Mouse (Mus musculus) frontal cortex, postnatal 14 days (tissue): ENCODE measurements around the gene Trim63.
"Not testable (repeated sequence)": the region's sequence is repeated elsewhere in the genome, so short reads cannot be mapped to it uniquely, and the experiment has no call there.

Experiments used
- DNase-seq, 2 experiments: peaks; one replicate each; pipeline ENCODE4 v3.0.0; 2022; ENCODE audit warnings: low spot score in 2 of 2

The Trim63 gene

GRCm38 (mm10) chr4:134341231-134341630 lies 26.3 kb downstream of the Trim63 start:
- not testable (repeated sequence) for DNase-seq

DNA sequence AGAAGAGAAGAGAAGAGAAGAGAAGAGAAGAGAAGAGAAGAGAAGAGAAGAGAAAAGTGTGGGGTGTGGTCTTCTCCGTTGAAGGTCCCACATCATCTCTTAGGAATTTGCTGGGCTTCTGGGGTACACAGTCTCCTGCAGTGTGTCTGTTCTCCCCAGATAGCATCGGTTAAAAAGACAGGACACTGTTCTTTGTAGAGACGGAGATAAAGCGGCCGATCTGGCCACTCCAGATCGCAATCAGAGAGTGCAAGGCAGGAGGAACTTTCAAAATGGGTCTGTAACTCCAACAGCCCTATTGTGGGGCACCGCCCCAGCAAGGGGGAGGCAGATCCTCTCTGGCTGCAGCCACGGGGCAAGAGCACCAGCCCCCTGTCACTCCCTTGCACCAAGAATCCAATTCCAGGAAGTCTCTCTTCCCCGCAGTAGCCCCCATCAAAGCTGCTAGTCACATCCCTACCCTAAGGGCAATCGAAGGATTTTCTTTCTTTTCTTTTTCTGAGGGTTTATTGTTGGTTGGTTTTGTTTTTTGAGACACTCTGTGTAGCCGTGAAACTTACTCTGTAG lies 27.4 kb downstream of the Trim63 start:
- no peak for DNase-seq

GRCm38 (mm10) chr4:134343071-134344031 lies 28.4 kb downstream of the Trim63 start, which contains the start of gene Slc30a2:
Gene Slc30a2, plus strand, starts transcription at chr4:134343181.
- DNase-seq = no peak

- DNase-seq = no peak
Measured at GRCm38 (mm10) chr4:134344620-134345019, 29.7 kb downstream of the Trim63 start.

GRCm38 (mm10) chr4:134345802-134346201 lies 30.9 kb downstream of the Trim63 start:
- no peak for DNase-seq

DNA sequence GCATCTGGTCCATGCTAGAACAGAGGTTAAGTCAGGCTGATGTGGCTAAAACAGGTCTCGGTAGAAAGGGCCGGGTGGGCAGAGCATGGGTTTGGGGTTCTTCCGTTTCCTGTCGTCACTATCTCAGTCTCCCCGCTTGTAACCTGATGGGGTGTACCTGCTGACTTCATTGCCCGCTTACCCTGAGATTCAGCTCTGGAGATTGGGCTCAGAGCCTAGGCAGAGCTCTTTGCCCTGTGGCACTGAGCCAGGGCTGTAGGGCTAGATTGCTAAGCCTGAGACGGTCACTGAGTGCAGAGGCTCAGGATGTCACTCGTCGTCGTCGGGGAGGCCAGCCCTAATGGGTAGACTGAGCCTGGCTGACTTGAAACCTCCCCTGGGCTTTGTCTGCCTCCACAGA lies 33.2 kb downstream of the Trim63 start:
- DNase-seq = no peak

GRCm38 (mm10) chr4:134348545-134348944 lies 33.6 kb downstream of the Trim63 start:
- no peak for DNase-seq

- DNase-seq = no peak
Measured at GRCm38 (mm10) chr4:134349829-134350228, 34.9 kb downstream of the Trim63 start.

GRCm38 (mm10) chr4:134350641-134351040 lies 35.7 kb downstream of the Trim63 start:
- DNase-seq = no peak

DNA sequence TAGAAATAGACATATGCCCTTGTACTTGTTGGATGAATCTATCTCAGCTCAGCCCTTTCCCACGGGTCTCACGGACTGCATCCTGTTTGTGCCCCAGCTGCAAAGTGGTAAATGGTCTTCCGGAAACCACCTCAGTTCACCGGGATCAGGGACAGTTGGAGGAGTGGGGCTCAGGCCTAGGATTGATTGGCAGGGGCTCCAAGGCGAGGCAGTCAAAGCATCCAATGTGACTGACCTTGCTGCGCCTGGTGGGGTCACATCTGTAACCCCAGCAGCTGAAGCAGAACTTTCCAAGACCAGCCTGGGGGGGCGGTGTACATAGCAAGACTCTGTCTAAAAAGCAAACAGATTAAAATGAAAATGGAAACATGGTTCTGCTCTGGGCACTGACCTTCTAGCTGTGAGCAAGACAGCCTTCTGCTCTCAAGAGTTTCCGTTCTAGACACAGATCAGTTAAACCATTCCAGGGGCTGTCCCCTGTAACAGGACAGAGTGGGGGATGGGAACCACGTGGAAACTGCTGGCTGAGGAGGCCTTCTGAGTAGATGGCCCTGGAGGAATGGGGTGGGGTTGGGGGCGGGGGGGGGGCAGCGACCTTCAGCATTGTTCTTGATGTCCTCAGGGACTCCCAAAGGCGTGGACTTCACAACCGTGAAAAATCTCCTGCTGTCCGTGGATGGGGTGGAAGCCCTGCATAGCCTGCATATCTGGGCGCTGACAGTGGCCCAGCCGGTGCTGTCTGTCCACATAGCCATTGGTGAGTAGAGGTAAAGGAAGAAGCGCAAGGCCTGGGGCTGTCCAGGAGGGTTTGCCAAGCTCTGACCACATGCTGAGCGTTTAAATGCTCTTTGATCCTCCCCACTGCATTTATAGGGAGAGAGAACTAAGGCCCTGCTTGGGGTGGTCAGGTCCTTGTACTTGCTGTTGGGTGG lies 36.7 kb downstream of the Trim63 start:
- no peak for DNase-seq

DNA sequence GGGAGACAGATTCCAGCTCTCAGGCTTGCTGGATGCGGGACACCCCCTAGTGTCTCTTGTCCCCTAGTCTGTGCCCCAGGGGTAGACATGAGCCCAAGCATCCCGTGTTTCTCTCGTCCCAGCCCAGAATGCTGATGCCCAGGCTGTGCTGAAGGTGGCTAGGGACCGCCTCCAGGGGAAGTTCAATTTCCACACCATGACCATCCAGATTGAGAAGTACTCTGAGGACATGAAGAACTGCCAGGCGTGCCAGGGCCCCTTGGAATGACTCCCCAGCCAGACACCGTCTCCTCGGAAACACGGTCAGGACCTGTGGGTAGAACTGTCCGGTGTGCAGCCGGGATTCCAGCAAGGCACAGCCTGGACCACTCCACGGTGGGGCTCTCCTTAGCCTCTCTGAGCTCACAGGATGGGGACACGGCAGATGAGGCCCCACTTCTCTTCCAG lies 37.4 kb downstream of the Trim63 start:
- DNase-seq = no peak

DNA sequence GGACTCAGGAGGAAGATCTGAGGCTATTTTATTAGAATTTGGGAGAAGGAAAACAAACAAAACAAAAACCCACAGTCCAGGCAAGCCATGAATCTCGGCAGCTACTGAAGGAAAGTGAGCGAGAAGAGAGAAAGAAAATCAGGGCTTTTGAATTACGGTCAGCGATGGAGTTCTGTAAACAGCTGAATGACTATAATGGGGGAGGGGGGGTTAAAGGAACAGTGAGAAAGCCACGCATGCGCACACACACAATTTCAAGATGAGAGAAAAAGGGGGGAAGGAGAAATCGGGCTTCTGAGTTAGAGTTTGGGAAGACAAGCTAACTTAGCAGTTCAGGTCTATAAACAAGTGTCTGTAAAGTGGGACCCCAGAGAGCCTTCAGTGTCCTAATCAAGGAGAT lies 38.0 kb downstream of the Trim63 start:
- no peak for DNase-seq

- no peak for DNase-seq
Measured at GRCm38 (mm10) chr4:134353527-134354409, 38.8 kb downstream of the Trim63 start.

DNA sequence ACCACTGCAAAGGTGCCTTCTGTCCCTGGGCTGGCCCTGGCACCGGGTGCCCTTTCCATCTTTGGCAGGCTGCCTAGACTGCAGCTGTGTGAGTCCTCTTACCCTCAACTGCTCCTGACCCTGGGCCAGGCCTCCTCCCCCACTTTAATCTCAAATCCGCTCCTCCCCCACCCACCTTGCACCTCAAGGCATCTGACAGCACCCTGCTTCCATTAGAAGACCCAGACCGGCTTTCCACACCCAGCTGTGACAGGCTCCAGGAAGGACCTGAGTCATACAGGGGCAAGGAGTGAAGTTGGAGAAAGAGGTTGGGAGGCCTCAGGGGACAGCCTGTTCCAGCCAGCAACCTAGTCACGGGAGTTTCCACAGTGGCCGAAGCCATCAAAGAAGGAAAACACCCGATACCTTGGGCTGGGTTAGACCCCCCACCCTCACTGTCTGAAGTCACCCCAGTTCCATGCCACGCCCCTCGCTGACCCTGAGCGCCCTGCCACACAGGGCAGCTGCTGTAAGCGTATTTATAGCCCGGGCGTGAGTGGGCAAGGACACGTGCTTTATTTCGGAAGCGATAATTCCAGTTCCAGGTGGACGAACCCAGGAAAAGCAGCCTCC lies 41.0 kb downstream of the Trim63 start:
- DNase-seq = no peak

GRCm38 (mm10) chr4:134356591-134357460 lies 41.9 kb downstream of the Trim63 start:
- peak in 1 of 2 experiments; percentile 79 for DNase-seq

GRCm38 (mm10) chr4:134357461-134357771 lies 42.5 kb downstream of the Trim63 start:
- DNase-seq = no peak

GRCm38 (mm10) chr4:134359649-134360048 lies 44.7 kb downstream of the Trim63 start:
- DNase-seq = no peak

GRCm38 (mm10) chr4:134361215-134361614 lies 46.3 kb downstream of the Trim63 start:
- DNase-seq = no peak

GRCm38 (mm10) chr4:134362124-134362523 lies 47.2 kb downstream of the Trim63 start:
- no peak for DNase-seq

- DNase-seq = no peak
Measured at GRCm38 (mm10) chr4:134362586-134362985, 47.7 kb downstream of the Trim63 start.
